Mouse (Mus musculus) stomach, embryonic 14.5 days (tissue): ENCODE data around the gene Dcaf8. TPM values are rescaled to one million over a fixed set of nuclear protein-coding genes. Genes with fewer than 3 reads are reported as not detected.
A peak's percentile ranks its signal among the peaks of the same experiment; 100 is the strongest.

Source experiments
- ATAC-seq: fragments of 200-750 bp; cut with Nextera tagmentation; 2 replicates; pipeline ENCODE4 v1.8.0; 2017; ENCODE audit warnings: low read depth, moderate TSS enrichment; ENCODE audit not compliant: insufficient number of reproducible peaks, insufficient read depth, low FRiP score
- H3K27ac ChIP-seq: fragments of 300-500 bp; sonication (generic); 2 replicates; pipeline ENCODE4 v1.5.1; 2014; ENCODE audit warnings: mild to moderate bottlenecking, low read length, moderate library complexity, mixed read lengths
- H3K27me3 ChIP-seq: fragments of 300-500 bp; sonication (generic); 2 replicates; pipeline ENCODE4 v1.6.1; 2014; ENCODE audit warnings: low read length, control low read depth, mixed read lengths; ENCODE audit not compliant: control insufficient read depth, insufficient read depth
- H3K36me3 ChIP-seq: fragments of 300-500 bp; sonication (generic); 2 replicates; pipeline ENCODE4 v1.6.1; 2014; ENCODE audit warnings: mild to moderate bottlenecking, control low read depth, low read length, moderate library complexity, mixed read lengths; ENCODE audit not compliant: control insufficient read depth, insufficient read depth
- H3K4me1 ChIP-seq: fragments of 300-500 bp; sonication (generic); 2 replicates; pipeline ENCODE4 v1.6.1; 2014; ENCODE audit warnings: low read length, control low read depth, mixed read lengths; ENCODE audit not compliant: control insufficient read depth, insufficient read depth
- H3K4me2 ChIP-seq: fragments of 300-500 bp; sonication (generic); replicated peaks from 2 replicates; pipeline ENCODE4 v1.6.1; 2014; ENCODE audit warnings: low read depth, low read length, control low read depth
- H3K4me3 ChIP-seq: fragments of 300-500 bp; sonication (generic); 2 replicates; pipeline ENCODE4 v1.5.1; 2014; ENCODE audit warnings: low read depth, low read length, control low read depth
- H3K9ac ChIP-seq: fragments of 300-500 bp; sonication (generic); replicated peaks from 2 replicates; pipeline ENCODE4 v1.6.1; 2014; ENCODE audit warnings: low read depth, mild to moderate bottlenecking, control low read depth, low read length, moderate library complexity, mixed read lengths
- H3K9me3 ChIP-seq: fragments of 300-500 bp; sonication (generic); 2 replicates; pipeline ENCODE4 v1.6.1; 2016; ENCODE audit warnings: low read depth, low read length, control low read depth; ENCODE audit not compliant: control insufficient read depth
- whole genome bisulfite sequencing: fragments of 180-500 bp; shearing (Covaris S2); extraction: QIAGEN DNeasy Blood & Tissue Kit; methylation state at CpG from one replicate; pipeline ENCODE4 v1.1.7; 2014; 5-methylcytosine and 5-hydroxymethylcytosine counted together
- polyA plus RNA-seq: library from polyadenylated mRNA; unstranded; fragments of >200 nt; fragmentation: Nextera tagmentation; extraction: Ambion mirVana; gene quantifications from 2 replicates; pipeline ENCODE4 v1.2.1, GENCODE M21; 2014

The Dcaf8 gene
- polyA plus RNA-seq: 116 TPM in 2 replicates

DNA sequence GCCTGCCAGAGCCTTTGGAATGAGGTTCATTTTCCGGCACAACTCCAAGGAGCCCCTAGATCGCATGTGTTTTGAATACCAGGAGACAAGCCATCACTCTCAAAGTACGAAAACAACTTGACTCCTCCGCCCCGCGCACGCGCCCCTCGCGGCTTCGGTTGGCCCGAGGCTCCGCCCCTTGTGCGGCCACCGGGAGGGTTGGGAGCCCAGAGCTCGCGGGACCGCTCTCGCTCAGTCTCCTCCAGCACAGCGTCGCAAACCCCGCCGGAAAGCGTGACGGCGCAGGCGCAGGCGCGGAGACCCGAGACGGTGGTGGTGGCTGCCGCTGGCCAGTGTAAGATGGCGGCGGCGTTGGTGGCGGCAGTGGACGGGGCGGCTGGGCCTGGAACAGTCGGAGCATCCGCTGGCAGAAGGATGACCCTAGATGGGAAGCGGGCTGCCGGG, at the start of gene Dcaf8:
TSS of gene Dcaf8 (plus strand) at position 250 of the 444 bp plus-strand sequence.
- peaks cover 7% of the 10 kb centered on the region for H3K4me1 ChIP-seq
- H3K4me2 ChIP-seq: peak within 1 kb of the TSS; percentile 69
- no peaks in the 10 kb centered on the region for H3K27me3 ChIP-seq
- under 1% methylated on average over 42 of the region's 42 CpGs for WGBS
- peak within 1 kb of the TSS; percentile 96 for H3K27ac ChIP-seq
- ATAC-seq: peak; percentile 99
- no peaks in the 10 kb centered on the region for H3K9me3 ChIP-seq
- H3K9ac ChIP-seq: peak within 1 kb of the TSS; percentile 99
- H3K36me3 ChIP-seq: peaks cover 12% of the 10 kb centered on the region; the same call in 1 of the 2 replicates
- peak within 1 kb of the TSS; percentile 87 for H3K4me3 ChIP-seq

DNA sequence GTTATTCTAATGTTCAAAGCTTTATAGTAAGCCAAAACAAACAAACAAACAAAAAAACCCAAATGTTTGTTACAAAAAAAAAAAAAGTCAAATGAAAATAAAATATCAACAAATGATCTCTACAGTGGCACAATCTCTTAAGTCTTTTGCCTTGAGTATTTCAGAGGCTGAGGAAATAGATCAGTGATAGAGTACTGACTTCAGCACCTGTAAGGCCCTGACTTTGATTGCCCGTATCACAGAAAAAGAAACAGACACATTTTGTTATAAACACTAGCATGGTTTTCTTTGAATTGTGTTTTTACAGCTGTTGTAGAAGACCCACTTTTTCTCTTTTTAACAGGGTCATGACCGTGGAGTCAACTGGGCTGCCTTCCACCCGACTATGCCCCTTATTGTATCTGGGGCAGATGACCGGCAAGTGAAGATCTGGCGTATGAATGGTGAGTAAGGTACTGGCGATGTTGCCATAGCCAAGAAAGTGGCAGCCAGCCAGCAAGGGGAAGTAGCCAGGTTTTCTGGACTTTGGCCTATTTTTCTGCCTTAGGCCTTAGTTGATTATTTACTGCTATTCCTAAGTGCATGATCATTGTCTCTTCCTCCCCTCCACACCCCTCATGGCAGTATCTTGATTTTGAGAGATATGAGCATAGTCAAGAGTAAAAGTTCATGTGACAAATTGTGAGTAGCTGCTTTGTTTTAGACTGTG, 48.4 kb upstream of the Dcaf8 start:
- no peak overlapping the region for H3K4me3 ChIP-seq
- no peak for ATAC-seq
- no peaks in the 10 kb centered on the region for H3K4me1 ChIP-seq
- no peaks in the 10 kb centered on the region for H3K27me3 ChIP-seq
- H3K36me3 ChIP-seq: peaks cover 78% of the 10 kb centered on the region
- H3K9ac ChIP-seq: no peak overlapping the region
- H3K4me2 ChIP-seq: no peak overlapping the region
- WGBS: 87% methylated on average over 6 of the region's 6 CpGs
- H3K27ac ChIP-seq: no peak overlapping the region
- no peaks in the 10 kb centered on the region for H3K9me3 ChIP-seq

DNA sequence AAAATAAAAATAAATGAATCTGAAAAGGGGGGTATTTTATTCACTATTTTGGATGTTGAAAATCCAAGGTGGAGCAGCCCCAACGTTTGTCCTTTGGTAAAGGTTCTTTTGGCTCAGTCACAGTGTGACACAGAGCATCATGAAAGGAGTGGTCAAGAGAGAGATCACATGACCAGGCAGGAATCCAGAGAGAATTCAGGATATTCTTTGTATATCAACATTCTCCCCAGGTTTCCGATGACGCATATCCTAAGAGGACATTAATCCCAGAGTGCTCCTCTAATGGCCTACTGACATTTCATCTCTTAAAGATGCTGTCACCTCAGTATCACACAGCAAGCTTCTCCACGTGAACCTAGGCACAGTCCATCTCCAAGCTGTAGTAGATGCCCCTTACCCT, 44.3 kb upstream of the Dcaf8 start:
- H3K9ac ChIP-seq: no peak overlapping the region
- H3K9me3 ChIP-seq: no peaks in the 10 kb centered on the region
- H3K36me3 ChIP-seq: peaks cover 84% of the 10 kb centered on the region
- H3K4me3 ChIP-seq: no peak overlapping the region
- WGBS: 82% methylated on average over 4 of the region's 4 CpGs
- no peaks in the 10 kb centered on the region for H3K4me1 ChIP-seq
- ATAC-seq: no peak
- no peaks in the 10 kb centered on the region for H3K27me3 ChIP-seq
- no peak overlapping the region for H3K4me2 ChIP-seq
- no peak overlapping the region for H3K27ac ChIP-seq

DNA sequence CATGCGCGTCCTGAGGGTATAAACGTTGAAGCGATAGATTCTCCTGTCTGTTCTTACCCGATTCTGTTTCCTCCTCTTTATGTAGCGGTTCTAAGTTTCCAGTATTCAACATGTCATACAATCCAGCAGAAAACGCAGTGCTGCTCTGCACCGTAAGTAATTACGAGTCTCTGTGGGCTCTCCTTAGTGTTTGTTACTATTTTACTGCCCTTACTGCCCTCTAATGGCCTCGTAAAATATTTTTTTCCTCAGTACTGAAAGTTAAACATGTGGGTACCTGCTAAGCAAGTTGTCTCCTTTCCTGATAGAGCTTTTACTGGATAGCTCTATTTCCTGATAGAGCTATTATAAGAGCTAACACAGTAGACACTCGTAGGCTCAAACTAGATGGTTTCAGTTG, 42.8 kb upstream of the Dcaf8 start:
- H3K9me3 ChIP-seq: no peaks in the 10 kb centered on the region
- peaks cover 90% of the 10 kb centered on the region for H3K36me3 ChIP-seq
- 80% methylated on average over 11 of the region's 11 CpGs for WGBS
- no peak for ATAC-seq
- no peak overlapping the region for H3K4me3 ChIP-seq
- no peak overlapping the region for H3K9ac ChIP-seq
- H3K4me1 ChIP-seq: no peaks in the 10 kb centered on the region
- H3K27me3 ChIP-seq: no peaks in the 10 kb centered on the region
- no peak overlapping the region for H3K4me2 ChIP-seq
- H3K27ac ChIP-seq: no peak overlapping the region

DNA sequence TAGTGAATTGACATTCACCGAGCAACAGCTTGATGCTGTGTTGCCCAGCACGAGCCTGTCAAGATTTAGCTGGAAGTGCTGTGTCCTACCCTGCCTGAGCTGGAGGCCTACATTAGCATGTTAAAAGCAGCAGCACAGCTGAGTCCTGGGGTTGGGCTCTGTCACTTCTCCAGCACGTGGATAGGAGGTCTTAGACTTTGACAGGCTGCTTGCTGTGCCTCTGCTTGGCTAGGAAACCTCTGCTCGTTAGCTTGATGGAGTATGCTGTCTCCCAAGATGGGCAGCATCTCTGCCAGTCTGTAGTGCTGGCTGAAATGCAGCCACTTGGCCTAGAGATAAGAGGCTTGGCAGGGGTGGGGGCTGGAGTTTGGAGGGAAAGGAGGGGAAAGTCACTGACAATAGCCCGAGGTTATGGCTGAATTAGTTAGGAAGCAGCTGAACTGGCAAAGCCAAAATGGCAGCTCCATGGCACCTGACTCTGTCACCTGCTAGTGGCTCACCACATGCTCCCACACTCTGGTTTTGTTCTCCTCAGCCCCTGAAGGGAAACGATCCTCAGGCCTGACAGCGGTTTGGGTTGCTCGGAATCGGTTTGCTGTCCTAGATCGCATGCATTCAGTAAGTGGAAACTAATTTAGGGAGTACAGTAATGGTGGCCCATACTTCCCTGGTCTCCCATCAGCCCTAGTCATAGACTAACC, 40.0 kb upstream of the Dcaf8 start:
- Histone ChIP-seq H3K4me2 (no peak overlapping the region), H3K4me1 (no peaks in the 10 kb centered on the region), H3K27me3 (no peaks in the 10 kb centered on the region), H3K9ac (no peak overlapping the region), H3K36me3 (peaks cover 97% of the 10 kb centered on the region), H3K4me3 (no peak overlapping the region), H3K27ac (no peak overlapping the region), H3K9me3 (no peaks in the 10 kb centered on the region)
- WGBS: 82% methylated on average over 10 of the region's 10 CpGs
- no peak for ATAC-seq

DNA sequence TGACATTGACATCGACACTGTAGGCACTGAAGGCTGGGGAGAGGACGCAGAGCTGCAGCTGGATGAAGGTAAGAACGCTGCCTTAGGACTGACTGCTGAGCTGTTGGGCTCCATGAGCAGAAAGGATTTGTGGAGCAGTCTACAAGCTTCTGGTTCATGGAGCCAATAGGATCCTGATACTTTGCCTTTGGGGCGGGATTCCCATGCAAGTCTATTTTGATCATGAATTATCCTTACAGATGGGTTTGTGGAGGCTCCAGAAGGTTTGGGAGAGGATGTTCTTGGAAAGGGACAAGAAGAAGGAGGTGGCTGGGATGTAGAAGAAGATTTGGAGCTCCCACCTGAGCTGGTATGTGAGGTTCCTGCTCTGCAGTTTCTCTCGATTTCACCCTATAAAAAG, 30.9 kb upstream of the Dcaf8 start:
- H3K9me3 ChIP-seq: no peaks in the 10 kb centered on the region
- no peak overlapping the region for H3K4me3 ChIP-seq
- H3K36me3 ChIP-seq: peaks cover 96% of the 10 kb centered on the region
- whole genome bisulfite sequencing: 95% methylated on average over 5 of the region's 5 CpGs
- H3K9ac ChIP-seq: no peak overlapping the region
- H3K27ac ChIP-seq: no peak overlapping the region
- H3K27me3 ChIP-seq: no peaks in the 10 kb centered on the region
- no peak overlapping the region for H3K4me2 ChIP-seq
- ATAC-seq: no peak
- H3K4me1 ChIP-seq: no peaks in the 10 kb centered on the region

DNA sequence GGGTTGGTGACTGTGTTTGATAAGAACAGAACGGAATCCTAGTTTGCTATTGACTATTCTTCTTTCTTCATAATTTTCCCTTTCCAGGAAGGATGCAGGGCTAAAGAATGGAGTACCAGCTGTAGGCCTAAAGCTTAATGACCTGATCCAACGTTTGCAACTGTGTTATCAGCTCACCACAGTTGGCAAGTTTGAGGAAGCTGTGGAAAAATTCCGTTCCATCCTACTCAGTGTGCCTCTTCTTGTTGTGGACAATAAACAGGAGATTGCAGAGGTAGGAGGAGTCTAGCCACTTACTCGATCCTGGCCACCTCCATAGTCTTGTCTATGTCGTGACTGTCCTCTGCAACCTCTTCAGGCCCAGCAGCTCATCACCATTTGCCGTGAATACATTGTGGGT, 28.8 kb upstream of the Dcaf8 start:
- no peak for ATAC-seq
- WGBS: 85% methylated on average over 6 of the region's 6 CpGs

DNA sequence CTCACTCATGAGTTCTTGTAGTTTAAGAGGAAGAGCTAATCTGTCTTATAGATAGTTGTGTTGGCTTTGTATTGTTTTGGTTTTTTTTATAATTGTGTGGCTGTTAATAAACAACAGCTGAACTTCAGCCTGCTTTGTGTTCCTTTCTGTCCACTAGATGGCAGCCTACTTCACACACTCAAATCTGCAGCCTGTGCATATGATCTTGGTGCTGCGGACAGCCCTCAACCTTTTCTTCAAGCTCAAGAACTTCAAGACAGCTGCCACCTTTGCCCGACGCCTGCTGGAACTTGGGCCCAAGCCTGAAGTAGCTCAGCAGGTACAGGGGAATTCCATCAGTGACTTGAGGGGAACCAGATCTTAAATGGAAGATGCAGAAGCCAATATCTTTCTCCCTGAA, 28.2 kb upstream of the Dcaf8 start:
- Histone ChIP-seq H3K9ac (no peak overlapping the region), H3K27ac (no peak overlapping the region), H3K4me2 (no peak overlapping the region), H3K27me3 (no peaks in the 10 kb centered on the region), H3K9me3 (no peaks in the 10 kb centered on the region), H3K36me3 (peaks cover 82% of the 10 kb centered on the region), H3K4me1 (no peaks in the 10 kb centered on the region), H3K4me3 (no peak overlapping the region)
- WGBS: 58% methylated on average over 3 of the region's 3 CpGs
- no peak for ATAC-seq

More for the DNA sequence above, 28.8 kb upstream of the Dcaf8 start:
- Histone ChIP-seq H3K4me2 (no peak overlapping the region), H3K36me3 (peaks cover 88% of the 10 kb centered on the region), H3K27ac (no peak overlapping the region), H3K4me1 (no peaks in the 10 kb centered on the region), H3K9ac (no peak overlapping the region), H3K4me3 (no peak overlapping the region), H3K27me3 (no peaks in the 10 kb centered on the region), H3K9me3 (no peaks in the 10 kb centered on the region)
